Mouse (Mus musculus) lung, postnatal 4 days (tissue): ENCODE measurements around the gene Pemt.

Source experiments
- DNase-seq, 2 experiments: peaks; one replicate each; pipeline ENCODE4 v3.0.0; 2021

Pemt gene

GRCm38 (mm10) chr11:60048841-60049240 lies 2.6 kb upstream of the Pemt start:
- DNase-seq, result no peak

GRCm38 (mm10) chr11:60045676-60046057 lies 622 bp downstream of the Pemt start:
- DNase-seq, result no peak

- no peak for DNase-seq
These were observed 1.5 kb downstream of the Pemt start for GRCm38 (mm10) chr11:60044777-60045176.

- DNase-seq, result no peak
These were observed 4.0 kb downstream of the Pemt start for GRCm38 (mm10) chr11:60042277-60042676.

- DNase-seq, result no peak
These were observed 9.6 kb downstream of the Pemt start for GRCm38 (mm10) chr11:60036537-60037220.

- no peak for DNase-seq
These were observed 11.3 kb downstream of the Pemt start for GRCm38 (mm10) chr11:60034911-60035400.

GRCm38 (mm10) chr11:60034293-60034692 lies 12.0 kb downstream of the Pemt start:
- no peak for DNase-seq

GRCm38 (mm10) chr11:60032586-60033430 lies 13.5 kb downstream of the Pemt start:
- DNase-seq, result no peak

GRCm38 (mm10) chr11:60030747-60031331 lies 15.4 kb downstream of the Pemt start:
- DNase-seq, result no peak

- DNase-seq, result no peak
These were observed 16.3 kb downstream of the Pemt start for GRCm38 (mm10) chr11:60029976-60030375.

GRCm38 (mm10) chr11:60027913-60028875 lies 18.1 kb downstream of the Pemt start:
- no peak for DNase-seq

- DNase-seq, result peak; percentile 52 to 85
These were observed 19.0 kb downstream of the Pemt start for GRCm38 (mm10) chr11:60027272-60027671.

GRCm38 (mm10) chr11:60026166-60026565 lies 20.1 kb downstream of the Pemt start:
- no peak for DNase-seq

GRCm38 (mm10) chr11:60021201-60021600 lies 25.1 kb downstream of the Pemt start:
- DNase-seq, result no peak

GRCm38 (mm10) chr11:60016726-60017125 lies 29.6 kb downstream of the Pemt start:
- DNase-seq, result no peak

GRCm38 (mm10) chr11:60011516-60011915 lies 34.8 kb downstream of the Pemt start:
- no peak for DNase-seq

- no peak for DNase-seq
These were observed 36.8 kb downstream of the Pemt start for GRCm38 (mm10) chr11:60009451-60009850.

- DNase-seq, result no peak
These were observed 40.4 kb downstream of the Pemt start for GRCm38 (mm10) chr11:60005866-60006265.

GRCm38 (mm10) chr11:60004716-60005115 lies 41.6 kb downstream of the Pemt start:
- DNase-seq, result no peak

GRCm38 (mm10) chr11:60003811-60004210 lies 42.5 kb downstream of the Pemt start:
- no peak for DNase-seq

GRCm38 (mm10) chr11:60001231-60001980 lies 44.9 kb downstream of the Pemt start:
- no peak for DNase-seq

- DNase-seq, result no peak
These were observed 52.0 kb downstream of the Pemt start for GRCm38 (mm10) chr11:59994318-59994717.
